Mouse (Mus musculus): ENCODE data around the gene Vmn1r55. TPM values are rescaled to one million over a fixed set of nuclear protein-coding genes. Genes with fewer than 3 reads are reported as not detected.

Vmn1r55 gene
- polyA plus RNA-seq, 1 experiment from 2014 or later, result not detected

- peak; percentile 17 for ATAC-seq (ENCODE audit: low read depth)
- whole genome bisulfite sequencing (ENCODE audit: insufficient replicate concordance), result 34% methylated on average over 10 of the region's 10 CpGs
- H3K27ac ChIP-seq (ENCODE audit: low read length), result no peak overlapping the region
Measured at GRCm38 (mm10) chr7:5101066-5101663, 48.3 kb downstream of the Vmn1r55 start.

DNA sequence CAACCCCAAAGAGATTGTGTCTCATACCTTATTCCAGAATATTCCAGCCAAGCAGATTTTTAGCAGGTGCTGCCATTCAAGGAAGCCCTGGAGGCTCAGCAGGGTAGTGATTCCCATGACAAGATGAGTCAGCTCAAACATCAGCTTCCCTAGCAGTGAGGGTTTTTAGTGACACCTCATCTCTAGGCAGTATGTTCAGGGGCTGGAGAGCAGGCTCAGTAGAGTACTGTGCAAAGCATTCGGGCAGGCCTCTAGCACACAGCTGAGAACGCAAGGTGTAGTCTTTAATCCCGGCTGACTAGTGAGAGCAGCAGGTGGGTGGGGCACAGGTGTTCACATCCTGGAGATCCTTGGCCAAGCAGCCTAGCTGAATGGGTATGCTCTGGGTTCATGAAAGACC lies 49.7 kb downstream of the Vmn1r55 start:
- Histone ChIP-seq H3K9me3 (replicated peaks; ENCODE audit: control insufficient read depth, low read length) (no peaks in the 10 kb centered on the region), H3K4me1 (ENCODE audit: control insufficient read depth, low read depth, low read length) (no peaks in the 10 kb centered on the region), H3K4me3 (ENCODE audit: low read depth, low read length) (no peak overlapping the region), H3K9ac (ENCODE audit: low read depth, low read length) (no peak overlapping the region), H3K4me2 (ENCODE audit: low read depth, low read length) (no peak overlapping the region), H3K36me3 (ENCODE audit: control insufficient read depth, insufficient read depth) (peaks cover 32% of the 10 kb centered on the region), H3K27ac (ENCODE audit: low read length) (no peak overlapping the region), H3K27me3 (ENCODE audit: control insufficient read depth, insufficient read depth, low read depth, low read length) (no peaks in the 10 kb centered on the region)
- WGBS (ENCODE audit: insufficient replicate concordance), result 67% methylated on average over 3 of the region's 3 CpGs
- no peak for ATAC-seq (ENCODE audit: low read depth)

More at GRCm38 (mm10) chr7:5101066-5101663, 48.3 kb downstream of the Vmn1r55 start:
- Histone ChIP-seq H3K9me3 (replicated peaks; ENCODE audit: control insufficient read depth, low read length) (no peaks in the 10 kb centered on the region), H3K4me3 (ENCODE audit: low read depth, low read length) (no peak overlapping the region), H3K9ac (ENCODE audit: low read depth, low read length) (no peak overlapping the region), H3K4me2 (ENCODE audit: low read depth, low read length) (no peak overlapping the region), H3K36me3 (ENCODE audit: control insufficient read depth, insufficient read depth) (peaks cover 18% of the 10 kb centered on the region), H3K4me1 (ENCODE audit: control insufficient read depth, low read depth, low read length) (no peaks in the 10 kb centered on the region), H3K27me3 (ENCODE audit: control insufficient read depth, insufficient read depth, low read depth, low read length) (no peaks in the 10 kb centered on the region)

DNA sequence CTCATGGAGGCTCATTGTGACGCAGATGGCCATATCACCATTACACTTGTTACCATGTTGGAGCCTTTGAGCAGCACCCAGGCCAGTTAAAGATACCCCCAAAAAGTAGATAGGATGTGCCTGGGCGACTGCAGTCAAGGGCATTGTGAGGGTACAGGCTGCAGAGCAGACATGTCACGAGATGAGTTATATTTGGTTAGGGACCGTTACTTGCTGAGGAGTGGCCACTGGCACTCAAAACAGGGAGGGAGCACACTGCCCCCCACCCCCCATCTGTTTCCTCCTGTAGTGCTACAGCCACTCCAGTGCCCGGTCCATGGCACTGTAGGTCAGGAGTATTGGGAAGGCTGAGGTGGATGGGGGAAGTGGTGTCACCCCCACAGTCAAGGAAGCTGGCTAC lies 50.7 kb downstream of the Vmn1r55 start:
- Histone ChIP-seq H3K27ac (ENCODE audit: low read length) (no peak overlapping the region), H3K27me3 (ENCODE audit: control insufficient read depth, insufficient read depth, low read depth, low read length) (no peaks in the 10 kb centered on the region), H3K4me2 (ENCODE audit: low read depth, low read length) (no peak overlapping the region), H3K4me3 (ENCODE audit: low read depth, low read length) (no peak overlapping the region), H3K9me3 (replicated peaks; ENCODE audit: control insufficient read depth, low read length) (no peaks in the 10 kb centered on the region), H3K36me3 (ENCODE audit: control insufficient read depth, insufficient read depth) (peaks cover 41% of the 10 kb centered on the region), H3K4me1 (ENCODE audit: control insufficient read depth, low read depth, low read length) (no peaks in the 10 kb centered on the region), H3K9ac (ENCODE audit: low read depth, low read length) (no peak overlapping the region)
- no peak for ATAC-seq (ENCODE audit: low read depth)
- WGBS (ENCODE audit: insufficient replicate concordance), result 84% methylated on average over 5 of the region's 5 CpGs

DNA sequence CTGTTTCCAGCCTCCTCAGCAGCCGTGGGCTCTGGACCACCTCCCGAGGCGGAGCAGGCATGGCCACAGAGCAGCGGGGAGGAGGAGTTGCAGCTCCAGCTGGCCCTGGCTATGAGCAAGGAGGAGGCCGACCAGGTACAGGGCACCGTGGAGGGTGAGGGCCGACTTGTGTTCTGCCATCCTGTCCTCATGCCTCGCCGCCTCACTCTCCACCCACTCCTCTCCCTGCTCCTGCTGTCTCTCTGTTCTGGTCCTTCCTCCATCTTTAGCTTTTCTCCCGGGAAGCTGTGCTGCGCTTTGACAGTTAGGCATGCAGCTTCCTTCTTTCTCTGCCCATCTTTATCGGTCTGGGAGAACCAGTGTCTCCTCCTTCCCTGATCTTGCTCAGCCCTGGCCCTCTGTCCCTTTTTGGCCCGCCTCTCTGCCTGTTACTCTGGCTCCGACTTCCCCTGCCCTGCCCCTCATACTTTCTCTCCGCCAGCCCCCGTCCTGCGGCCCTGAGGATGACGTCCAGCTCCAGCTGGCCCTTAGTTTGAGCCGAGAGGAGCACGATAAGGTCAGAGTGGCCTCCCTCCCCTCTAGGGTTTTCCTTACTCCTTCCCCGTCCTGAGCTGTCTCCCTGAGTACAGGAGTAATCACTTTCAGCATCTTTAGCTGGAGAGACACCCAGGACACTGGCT lies 56.5 kb downstream of the Vmn1r55 start:
- Histone ChIP-seq H3K36me3 (ENCODE audit: control insufficient read depth, insufficient read depth) (peaks cover 82% of the 10 kb centered on the region), H3K4me3 (ENCODE audit: low read depth, low read length) (no peak overlapping the region), H3K27ac (ENCODE audit: low read length) (no peak overlapping the region), H3K9ac (ENCODE audit: low read depth, low read length) (no peak overlapping the region), H3K27me3 (ENCODE audit: control insufficient read depth, insufficient read depth, low read depth, low read length) (no peaks in the 10 kb centered on the region), H3K4me2 (ENCODE audit: low read depth, low read length) (no peak overlapping the region), H3K4me1 (ENCODE audit: control insufficient read depth, low read depth, low read length) (peaks cover 6% of the 10 kb centered on the region), H3K9me3 (replicated peaks; ENCODE audit: control insufficient read depth, low read length) (no peaks in the 10 kb centered on the region)
- WGBS (ENCODE audit: insufficient replicate concordance), result 83% methylated on average over 21 of the region's 21 CpGs
- no peak for ATAC-seq (ENCODE audit: low read depth)

GRCm38 (mm10) chr7:5092381-5092780 lies 57.1 kb downstream of the Vmn1r55 start:
- peaks cover 78% of the 10 kb centered on the region for H3K36me3 ChIP-seq (ENCODE audit: control insufficient read depth, insufficient read depth)
- 87% methylated on average over 6 of the region's 6 CpGs for WGBS (ENCODE audit: insufficient replicate concordance)

GRCm38 (mm10) chr7:5091008-5091728 lies 58.3 kb downstream of the Vmn1r55 start:
- Histone ChIP-seq H3K27ac (ENCODE audit: low read length) (no peak overlapping the region), H3K36me3 (ENCODE audit: control insufficient read depth, insufficient read depth) (peaks cover 76% of the 10 kb centered on the region), H3K9me3 (replicated peaks; ENCODE audit: control insufficient read depth, low read length) (no peaks in the 10 kb centered on the region), H3K9ac (ENCODE audit: low read depth, low read length) (no peak overlapping the region), H3K4me1 (ENCODE audit: control insufficient read depth, low read depth, low read length) (peaks cover 10% of the 10 kb centered on the region), H3K27me3 (ENCODE audit: control insufficient read depth, insufficient read depth, low read depth, low read length) (no peaks in the 10 kb centered on the region), H3K4me2 (ENCODE audit: low read depth, low read length) (no peak overlapping the region), H3K4me3 (ENCODE audit: low read depth, low read length) (no peak overlapping the region)
- WGBS (ENCODE audit: insufficient replicate concordance), result 82% methylated on average over 15 of the region's 15 CpGs
- ATAC-seq (ENCODE audit: low read depth), result peak; percentile 36

More at GRCm38 (mm10) chr7:5092381-5092780, 57.1 kb downstream of the Vmn1r55 start:
- ATAC-seq (ENCODE audit: low read depth), result no peak
- Histone ChIP-seq H3K9ac (ENCODE audit: low read depth, low read length) (no peak overlapping the region), H3K9me3 (replicated peaks; ENCODE audit: control insufficient read depth, low read length) (no peaks in the 10 kb centered on the region), H3K4me3 (ENCODE audit: low read depth, low read length) (no peak overlapping the region), H3K4me1 (ENCODE audit: control insufficient read depth, low read depth, low read length) (peaks cover 10% of the 10 kb centered on the region), H3K4me2 (ENCODE audit: low read depth, low read length) (no peak overlapping the region), H3K27ac (ENCODE audit: low read length) (no peak overlapping the region), H3K27me3 (ENCODE audit: control insufficient read depth, insufficient read depth, low read depth, low read length) (no peaks in the 10 kb centered on the region)

DNA sequence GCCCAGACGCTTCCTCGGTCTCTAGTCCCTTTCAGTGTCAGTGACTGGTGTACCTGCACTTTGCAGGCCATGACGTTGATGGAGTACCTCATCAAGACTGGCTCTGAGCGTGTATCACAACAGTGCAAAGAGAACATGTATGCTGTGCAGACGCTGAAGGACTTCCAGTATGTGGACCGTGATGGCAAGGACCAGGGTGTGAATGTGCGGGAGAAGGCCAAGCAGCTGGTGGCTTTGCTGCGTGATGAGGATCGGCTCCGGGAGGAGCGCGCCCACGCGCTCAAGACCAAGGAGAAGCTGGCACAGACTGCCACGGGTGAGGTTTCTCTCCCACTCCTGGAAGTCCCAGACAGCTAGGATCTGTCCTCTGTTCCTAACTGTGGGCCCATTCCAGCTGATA lies 59.6 kb downstream of the Vmn1r55 start:
- Histone ChIP-seq H3K36me3 (ENCODE audit: control insufficient read depth, insufficient read depth) (peaks cover 71% of the 10 kb centered on the region), H3K27me3 (ENCODE audit: control insufficient read depth, insufficient read depth, low read depth, low read length) (no peaks in the 10 kb centered on the region), H3K4me3 (ENCODE audit: low read depth, low read length) (no peak overlapping the region), H3K4me1 (ENCODE audit: control insufficient read depth, low read depth, low read length) (peaks cover 15% of the 10 kb centered on the region), H3K4me2 (ENCODE audit: low read depth, low read length) (no peak overlapping the region), H3K9ac (ENCODE audit: low read depth, low read length) (no peak overlapping the region), H3K9me3 (replicated peaks; ENCODE audit: control insufficient read depth, low read length) (no peaks in the 10 kb centered on the region), H3K27ac (ENCODE audit: low read length) (no peak overlapping the region)
- WGBS (ENCODE audit: insufficient replicate concordance), result 91% methylated on average over 15 of the region's 15 CpGs
- ATAC-seq (ENCODE audit: low read depth), result no peak

- H3K27me3 ChIP-seq (ENCODE audit: control insufficient read depth, insufficient read depth, low read depth, low read length), result no peaks in the 10 kb centered on the region
- no peaks in the 10 kb centered on the region for H3K9me3 ChIP-seq (replicated peaks; ENCODE audit: control insufficient read depth, low read length)
- ATAC-seq (ENCODE audit: low read depth), result no peak
- no peak overlapping the region for H3K4me3 ChIP-seq (ENCODE audit: low read depth, low read length)
- peaks cover 28% of the 10 kb centered on the region for H3K4me1 ChIP-seq (ENCODE audit: control insufficient read depth, low read depth, low read length)
- no peak overlapping the region for H3K4me2 ChIP-seq (ENCODE audit: low read depth, low read length)
- WGBS (ENCODE audit: insufficient replicate concordance), result 74% methylated on average over 4 of the region's 4 CpGs
- no peak overlapping the region for H3K27ac ChIP-seq (ENCODE audit: low read length)
- peaks cover 66% of the 10 kb centered on the region for H3K36me3 ChIP-seq (ENCODE audit: control insufficient read depth, insufficient read depth)
- H3K9ac ChIP-seq (ENCODE audit: low read depth, low read length), result no peak overlapping the region
Measured at GRCm38 (mm10) chr7:5087886-5088285, 61.6 kb downstream of the Vmn1r55 start.

GRCm38 (mm10) chr7:5086921-5087440 lies 62.5 kb downstream of the Vmn1r55 start:
- no peak for ATAC-seq (ENCODE audit: low read depth)
- peaks cover 57% of the 10 kb centered on the region for H3K36me3 ChIP-seq (ENCODE audit: control insufficient read depth, insufficient read depth)
- WGBS (ENCODE audit: insufficient replicate concordance), result 74% methylated on average over 5 of the region's 5 CpGs

More at GRCm38 (mm10) chr7:5086921-5087440, 62.5 kb downstream of the Vmn1r55 start:
- Histone ChIP-seq H3K9me3 (replicated peaks; ENCODE audit: control insufficient read depth, low read length) (no peaks in the 10 kb centered on the region), H3K27ac (ENCODE audit: low read length) (no peak overlapping the region), H3K4me1 (ENCODE audit: control insufficient read depth, low read depth, low read length) (peaks cover 35% of the 10 kb centered on the region), H3K9ac (ENCODE audit: low read depth, low read length) (no peak overlapping the region), H3K4me2 (ENCODE audit: low read depth, low read length) (no peak overlapping the region), H3K4me3 (ENCODE audit: low read depth, low read length) (no peak overlapping the region), H3K27me3 (ENCODE audit: control insufficient read depth, insufficient read depth, low read depth, low read length) (no peaks in the 10 kb centered on the region)
